Mouse (Mus musculus) ES-E14 (cell line): Measurements from ENCODE around the gene Ccdc182.

ENCODE experiments used
- CHD2 ChIP-seq: IDR thresholded peaks from 2 replicates; pipeline ENCODE4 v1.6.1; 2014; ENCODE audit warnings: mild to moderate bottlenecking, low read depth, low read length, inconsistent platforms
- HCFC1 ChIP-seq: IDR thresholded peaks from 2 replicates; pipeline ENCODE4 v1.6.1; 2012; ENCODE audit warnings: low read length, inconsistent platforms, borderline replicate concordance; ENCODE audit not compliant: insufficient read depth
- ZNF384 ChIP-seq: IDR thresholded peaks from 2 replicates; pipeline ENCODE4 v1.6.1; 2012; ENCODE audit warnings: low read depth, low read length, inconsistent platforms

- no peak for TF ChIP-seq HCFC1
- no peak for TF ChIP-seq ZNF384
- TF ChIP-seq CHD2: no peak
Observed at GRCm38 (mm10) chr11:88281428-88282119, 12.3 kb upstream of the Ccdc182 start.
